Mouse (Mus musculus): ENCODE data around the gene Wwc2. TPM values are rescaled to one million over a fixed set of nuclear protein-coding genes. Genes with fewer than 3 reads are reported as not detected.
A peak's percentile ranks its signal among the peaks of the same experiment; 100 is the strongest.

The Wwc2 gene
- polyA plus RNA-seq, 1 experiment from 2014 or later, result 10.1 TPM

GRCm38 (mm10) chr8:47962005-47962404 is 28.7 kb downstream of the Wwc2 start:
- Histone ChIP-seq H3K36me3 (ENCODE audit: control insufficient read depth, insufficient read depth) (no peaks in the 10 kb centered on the region), H3K9me3 (replicated peaks; ENCODE audit: control insufficient read depth, low read length) (no peaks in the 10 kb centered on the region), H3K4me2 (ENCODE audit: low read depth, low read length) (0 out of 2 replicates have a peak overlapping the region, but pooled peaks have one; percentile 1), H3K4me3 (ENCODE audit: low read length) (no peak overlapping the region), H3K27me3 (ENCODE audit: control insufficient read depth, insufficient read depth, low read length) (no peaks in the 10 kb centered on the region), H3K27ac (ENCODE audit: low read length) (no peak overlapping the region), H3K4me1 (ENCODE audit: control insufficient read depth, insufficient read depth, low read length) (peaks cover 18% of the 10 kb centered on the region), H3K9ac (ENCODE audit: low read length) (no peak overlapping the region)
- WGBS, result 28% methylated on average over 6 of the region's 6 CpGs
- peak; percentile 68 for ATAC-seq (replicated peaks; ENCODE audit: extremely low read depth, insufficient read depth, low FRiP score)

GRCm38 (mm10) chr8:47957560-47957959 is 33.2 kb downstream of the Wwc2 start:
- no peak for ATAC-seq (replicated peaks; ENCODE audit: extremely low read depth, insufficient read depth, low FRiP score)
- Histone ChIP-seq H3K4me2 (ENCODE audit: low read depth, low read length) (no peak overlapping the region), H3K4me3 (ENCODE audit: low read length) (no peak overlapping the region), H3K9ac (ENCODE audit: low read length) (no peak overlapping the region), H3K4me1 (ENCODE audit: control insufficient read depth, insufficient read depth, low read length) (peaks cover 16% of the 10 kb centered on the region), H3K27me3 (ENCODE audit: control insufficient read depth, insufficient read depth, low read length) (no peaks in the 10 kb centered on the region), H3K36me3 (ENCODE audit: control insufficient read depth, insufficient read depth) (no peaks in the 10 kb centered on the region), H3K9me3 (replicated peaks; ENCODE audit: control insufficient read depth, low read length) (no peaks in the 10 kb centered on the region), H3K27ac (ENCODE audit: low read length) (no peak overlapping the region)
- WGBS, result 78% methylated on average over 4 of the region's 4 CpGs

DNA sequence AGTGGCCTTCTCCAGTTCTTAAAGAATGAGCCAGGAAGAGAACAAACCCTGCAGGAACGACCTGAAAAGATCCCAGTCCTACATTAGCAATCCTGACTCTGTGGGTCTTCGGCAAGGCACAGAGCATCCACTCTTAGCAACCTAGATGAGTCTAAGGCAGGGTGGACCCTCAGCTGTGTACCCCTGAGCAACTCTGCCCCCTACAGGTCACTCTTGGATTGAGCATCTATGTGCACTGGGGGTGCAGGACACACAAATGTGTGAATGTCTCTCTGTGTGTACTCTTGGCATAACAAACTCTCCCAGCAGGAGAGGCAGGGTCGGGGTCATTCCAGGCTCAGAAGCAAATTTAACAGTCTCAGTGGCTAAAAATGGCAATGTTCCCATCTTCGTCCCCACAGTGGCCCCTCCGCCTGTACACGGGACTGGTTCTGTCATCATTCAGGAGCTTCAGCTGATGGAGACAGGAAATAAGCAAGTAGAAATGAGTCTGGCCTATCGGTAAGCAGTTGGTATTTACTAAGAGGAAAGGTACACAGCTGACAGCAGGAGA is 39.3 kb downstream of the Wwc2 start:
- H3K27ac ChIP-seq (ENCODE audit: low read length), result 0 out of 2 replicates have a peak overlapping the region, but pooled peaks have one; percentile 2
- no peak overlapping the region for H3K4me3 ChIP-seq (ENCODE audit: low read length)
- H3K9ac ChIP-seq (ENCODE audit: low read length), result no peak overlapping the region
- peaks cover 17% of the 10 kb centered on the region for H3K4me1 ChIP-seq (ENCODE audit: control insufficient read depth, insufficient read depth, low read length)
- ATAC-seq (replicated peaks; ENCODE audit: extremely low read depth, insufficient read depth, low FRiP score), result peak; percentile 47; the same call in 1 of the 2 replicates
- H3K9me3 ChIP-seq (replicated peaks; ENCODE audit: control insufficient read depth, low read length), result no peaks in the 10 kb centered on the region
- 37% methylated on average over 7 of the region's 7 CpGs for WGBS
- H3K4me2 ChIP-seq (ENCODE audit: low read depth, low read length), result no peak overlapping the region
- no peaks in the 10 kb centered on the region for H3K36me3 ChIP-seq (ENCODE audit: control insufficient read depth, insufficient read depth)
- H3K27me3 ChIP-seq (ENCODE audit: control insufficient read depth, insufficient read depth, low read length), result no peaks in the 10 kb centered on the region

DNA sequence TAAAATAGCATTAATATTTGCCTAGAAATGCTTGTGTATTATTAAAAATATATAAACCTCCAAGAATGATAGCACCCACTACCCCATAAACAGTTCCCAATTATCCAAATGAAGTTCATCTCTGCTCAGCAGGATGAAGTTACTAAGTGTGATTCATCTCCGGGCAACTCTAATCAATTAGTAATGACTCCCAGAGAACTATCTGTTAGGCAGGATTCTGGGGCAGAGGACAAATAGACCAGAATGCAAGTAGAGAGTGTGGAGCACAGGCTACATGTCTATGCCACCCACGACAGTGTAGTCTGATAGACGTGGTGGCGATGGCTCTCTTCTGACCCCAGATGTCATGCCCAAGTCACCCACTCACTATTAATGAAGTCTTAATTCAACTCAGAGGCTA is 41.9 kb downstream of the Wwc2 start:
- ATAC-seq (replicated peaks; ENCODE audit: extremely low read depth, insufficient read depth, low FRiP score), result no peak
- no peak overlapping the region for H3K27ac ChIP-seq (ENCODE audit: low read length)
- no peaks in the 10 kb centered on the region for H3K36me3 ChIP-seq (ENCODE audit: control insufficient read depth, insufficient read depth)
- H3K9me3 ChIP-seq (replicated peaks; ENCODE audit: control insufficient read depth, low read length), result no peaks in the 10 kb centered on the region
- no peak overlapping the region for H3K4me3 ChIP-seq (ENCODE audit: low read length)
- no peak overlapping the region for H3K9ac ChIP-seq (ENCODE audit: low read length)
- peaks cover 17% of the 10 kb centered on the region for H3K4me1 ChIP-seq (ENCODE audit: control insufficient read depth, insufficient read depth, low read length)
- 77% methylated on average over 4 of the region's 4 CpGs for WGBS
- H3K4me2 ChIP-seq (ENCODE audit: low read depth, low read length), result no peak overlapping the region
- H3K27me3 ChIP-seq (ENCODE audit: control insufficient read depth, insufficient read depth, low read length), result no peaks in the 10 kb centered on the region

GRCm38 (mm10) chr8:47947672-47948618 is 42.8 kb downstream of the Wwc2 start:
- H3K4me1 ChIP-seq (ENCODE audit: control insufficient read depth, insufficient read depth, low read length), result peaks cover 17% of the 10 kb centered on the region
- 54% methylated on average over 19 of the region's 19 CpGs for WGBS
- no peaks in the 10 kb centered on the region for H3K27me3 ChIP-seq (ENCODE audit: control insufficient read depth, insufficient read depth, low read length)
- no peak overlapping the region for H3K4me3 ChIP-seq (ENCODE audit: low read length)
- no peaks in the 10 kb centered on the region for H3K36me3 ChIP-seq (ENCODE audit: control insufficient read depth, insufficient read depth)
- no peak for ATAC-seq (replicated peaks; ENCODE audit: extremely low read depth, insufficient read depth, low FRiP score)
- H3K9ac ChIP-seq (ENCODE audit: low read length), result no peak overlapping the region
- H3K27ac ChIP-seq (ENCODE audit: low read length), result peak overlapping the region; percentile 44; the same call in 1 of the 2 replicates
- no peaks in the 10 kb centered on the region for H3K9me3 ChIP-seq (replicated peaks; ENCODE audit: control insufficient read depth, low read length)
- peak overlapping the region; percentile 27 for H3K4me2 ChIP-seq (ENCODE audit: low read depth, low read length)

DNA sequence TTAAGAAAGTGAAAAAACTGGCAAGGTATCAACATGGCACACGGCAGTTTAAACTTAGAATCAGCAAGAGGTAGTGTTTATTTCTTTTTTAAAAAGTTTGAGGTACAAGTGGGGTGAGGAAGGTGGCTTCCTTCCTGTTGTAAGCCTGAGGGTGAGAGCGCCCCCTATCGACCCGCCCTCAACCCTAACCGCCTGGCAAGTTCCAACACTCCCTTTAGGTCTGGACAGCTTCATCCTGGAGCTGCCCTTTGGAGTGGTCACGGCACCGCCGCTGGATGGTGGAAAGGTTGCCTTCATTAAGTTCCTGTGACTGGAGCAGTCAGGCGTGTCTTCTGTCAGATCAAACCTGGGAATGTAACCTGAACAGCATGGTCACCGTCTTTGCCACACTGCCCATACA is 47.7 kb downstream of the Wwc2 start:
- Histone ChIP-seq H3K4me1 (ENCODE audit: control insufficient read depth, insufficient read depth, low read length) (peaks cover 25% of the 10 kb centered on the region), H3K36me3 (ENCODE audit: control insufficient read depth, insufficient read depth) (no peaks in the 10 kb centered on the region), H3K9me3 (replicated peaks; ENCODE audit: control insufficient read depth, low read length) (no peaks in the 10 kb centered on the region), H3K27ac (ENCODE audit: low read length) (no peak overlapping the region), H3K4me2 (ENCODE audit: low read depth, low read length) (no peak overlapping the region), H3K9ac (ENCODE audit: low read length) (no peak overlapping the region), H3K27me3 (ENCODE audit: control insufficient read depth, insufficient read depth, low read length) (no peaks in the 10 kb centered on the region), H3K4me3 (ENCODE audit: low read length) (no peak overlapping the region)
- 62% methylated on average over 10 of the region's 10 CpGs for WGBS
- no peak for ATAC-seq (replicated peaks; ENCODE audit: extremely low read depth, insufficient read depth, low FRiP score)

DNA sequence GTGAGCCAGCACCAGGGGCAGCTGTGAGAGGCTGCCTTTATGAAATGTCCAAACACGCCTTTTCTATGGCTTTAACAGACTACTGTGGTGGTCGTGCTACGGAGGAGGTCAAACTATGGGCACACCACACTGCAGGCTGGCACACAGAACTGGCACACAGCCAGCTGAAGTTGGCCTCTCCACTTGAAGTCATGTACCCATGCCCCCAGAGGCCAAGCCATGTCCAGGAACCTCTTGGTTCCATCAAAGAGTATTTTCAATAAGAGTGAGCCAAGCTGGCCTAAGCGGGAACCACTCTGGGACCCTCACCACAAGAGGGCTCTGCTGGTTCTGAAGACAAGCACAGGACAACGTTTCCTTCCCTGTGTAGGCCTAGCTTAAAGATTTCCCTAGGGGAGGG is 49.7 kb downstream of the Wwc2 start:
- Histone ChIP-seq H3K4me2 (ENCODE audit: low read depth, low read length) (no peak overlapping the region), H3K9me3 (replicated peaks; ENCODE audit: control insufficient read depth, low read length) (no peaks in the 10 kb centered on the region), H3K27me3 (ENCODE audit: control insufficient read depth, insufficient read depth, low read length) (no peaks in the 10 kb centered on the region), H3K36me3 (ENCODE audit: control insufficient read depth, insufficient read depth) (no peaks in the 10 kb centered on the region), H3K27ac (ENCODE audit: low read length) (peak overlapping the region; percentile 72), H3K4me3 (ENCODE audit: low read length) (no peak overlapping the region), H3K4me1 (ENCODE audit: control insufficient read depth, insufficient read depth, low read length) (peaks cover 23% of the 10 kb centered on the region), H3K9ac (ENCODE audit: low read length) (no peak overlapping the region; the same call in 1 of the 2 replicates)
- 0 out of 2 replicates have a peak, but pooled peaks have one; percentile 14 for ATAC-seq (replicated peaks; ENCODE audit: extremely low read depth, insufficient read depth, low FRiP score)
- WGBS, result 44% methylated on average over 5 of the region's 5 CpGs

GRCm38 (mm10) chr8:47939933-47940870 is 50.5 kb downstream of the Wwc2 start:
- H3K4me2 ChIP-seq (ENCODE audit: low read depth, low read length), result peak overlapping the region; percentile 4; the same call in 1 of the 2 replicates
- no peaks in the 10 kb centered on the region for H3K36me3 ChIP-seq (ENCODE audit: control insufficient read depth, insufficient read depth)
- H3K4me1 ChIP-seq (ENCODE audit: control insufficient read depth, insufficient read depth, low read length), result peaks cover 23% of the 10 kb centered on the region
- whole genome bisulfite sequencing, result 61% methylated on average over 10 of the region's 10 CpGs
- no peak for ATAC-seq (replicated peaks; ENCODE audit: extremely low read depth, insufficient read depth, low FRiP score)
- no peak overlapping the region for H3K4me3 ChIP-seq (ENCODE audit: low read length)
- H3K27me3 ChIP-seq (ENCODE audit: control insufficient read depth, insufficient read depth, low read length), result no peaks in the 10 kb centered on the region
- peak overlapping the region; percentile 20; the same call in 1 of the 2 replicates for H3K9ac ChIP-seq (ENCODE audit: low read length)
- H3K27ac ChIP-seq (ENCODE audit: low read length), result peak overlapping the region; percentile 72
- no peaks in the 10 kb centered on the region for H3K9me3 ChIP-seq (replicated peaks; ENCODE audit: control insufficient read depth, low read length)
